In the genomic region with DNA sequence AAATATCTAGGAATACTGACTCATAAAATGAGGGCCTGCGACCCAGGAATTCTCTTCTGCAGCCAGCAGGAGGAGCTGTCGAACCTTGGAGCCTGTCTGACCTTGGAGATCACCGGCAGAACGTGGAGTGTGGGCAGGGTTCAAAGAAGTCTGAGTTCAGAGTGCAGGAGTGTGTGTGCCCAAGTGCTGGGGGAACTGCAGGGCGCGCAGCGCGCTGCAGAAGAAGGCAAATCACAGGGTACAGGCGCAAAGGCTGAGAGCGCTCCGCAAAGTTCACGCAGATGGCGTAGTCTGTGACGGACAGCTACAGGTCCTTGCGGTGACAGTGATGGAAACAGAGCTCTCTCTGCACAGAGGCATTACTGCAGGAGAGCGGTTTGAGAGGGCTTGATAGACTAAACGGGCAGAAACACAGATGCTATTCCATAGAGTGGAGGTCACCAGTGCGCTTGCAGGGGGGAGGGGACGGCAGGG, we compare ENCODE assay signal across 8 mouse cellular contexts. TPM values are rescaled to one million over a fixed set of nuclear protein-coding genes. Genes with fewer than 3 reads are reported as not detected.
DNase-seq lines count a peak whose midpoint lies in the region; ATAC-seq and TF ChIP-seq lines count a peak whose summit lies in the region.

No protein-coding gene starts in this region.

- intact Hi-C loops in gastrocnemius, adult 2 months (cut with DNase I), result loop anchor here (1.0 to 5.0 kb wide), 2 partner anchors 99 to 140 kb away; no protein-coding TSS in a partner anchor
- intact Hi-C loops in left cerebral cortex, postnatal 10 days (cut with DNase I), result loop anchor here (1.0 to 5.0 kb wide), 2 partner anchors 140 to 269 kb away; no protein-coding TSS in a partner anchor

- no peaks in the 10 kb centered on the region for H3K27me3 ChIP-seq in hindbrain, postnatal 0 days (ENCODE audit: insufficient read depth, low read length)

- peak overlapping the region; percentile 73 for H3K4me3 ChIP-seq in gastrocnemius, adult 2 months
- peak overlapping the region; percentile 38 for H3K4me3 ChIP-seq in hindbrain, postnatal 0 days (ENCODE audit: low read length)

- WGBS in hindbrain, postnatal 0 days, result 1% methylated on average over 19 of the region's 19 CpGs

- TF ChIP-seq CTCF in gastrocnemius, adult 2 months (IDR thresholded peaks at IDR 0.05), result peak; percentile 89
- TF ChIP-seq CTCF in hindbrain, postnatal 0 days (IDR thresholded peaks at IDR 0.05; ENCODE audit: low read depth), result peak; percentile 88

- peak; percentile 68 for DNase-seq in adipocyte (ENCODE audit: low spot score)
- peak; percentile 50 to 76 for DNase-seq in cerebellum, postnatal 4 days (ENCODE audit: low spot score in 2 of 2)
- peak; percentile 80 for DNase-seq in gastrocnemius, adult 2 months
- peak; percentile 78 for DNase-seq in hindbrain, postnatal 0 days (ENCODE audit: low spot score)
- DNase-seq in left cerebral cortex, postnatal 10 days (ENCODE audit: extremely low spot score in 1 of 2, low spot score in 2 of 2), result peak; percentile 48 to 73
- peak; percentile 69 to 73 for DNase-seq in right cerebral cortex, adult 2 months (ENCODE audit: low spot score in 2 of 2)
- peak; percentile 77 for DNase-seq in urinary bladder, postnatal 25 days (ENCODE audit: low spot score)

- H3K9me3 ChIP-seq in hindbrain, postnatal 0 days (ENCODE audit: low read length), result no peaks in the 10 kb centered on the region

- peak; percentile 77 for ATAC-seq in hindbrain, postnatal 0 days
- peak; percentile 91 for ATAC-seq in megakaryocyte progenitor cell, adult 5-6 weeks (replicated peaks; ENCODE audit: poor library complexity)

- peak overlapping the region; percentile 63 for H3K27ac ChIP-seq in gastrocnemius, adult 2 months
- H3K27ac ChIP-seq in hindbrain, postnatal 0 days, result no peak overlapping the region

- no peaks in the 10 kb centered on the region for H3K36me3 ChIP-seq in hindbrain, postnatal 0 days (ENCODE audit: insufficient read depth, low read length)

- H3K4me2 ChIP-seq in hindbrain, postnatal 0 days (ENCODE audit: low read depth, low read length), result peak overlapping the region; percentile 83

- H3K9ac ChIP-seq in hindbrain, postnatal 0 days (replicated peaks; ENCODE audit: low read length), result 0 out of 2 replicates have a peak overlapping the region, but pooled peaks have one; percentile 13

- H3K4me1 ChIP-seq in hindbrain, postnatal 0 days (ENCODE audit: insufficient read depth, low read length), result peaks cover 5% of the 10 kb centered on the region; the same call in 1 of the 2 replicates

RNA-seq across cellular contexts. Expression of gene Cox8b, which starts 8.4 kb away (rescaled TPM):
- 1,000 to 10,000 TPM; 2,055 to 2,295 TPM for total RNA-seq in gastrocnemius, adult 2 months (2021)
- not detected in 2 replicates for total RNA-seq in hindbrain, postnatal 0 days (2014; rRNA removed)
- not detected in 2 replicates for polyA plus RNA-seq in hindbrain, postnatal 0 days (2015; fragmentation: Nextera tagmentation; extraction: Ambion mirVana)
- not detected for total RNA-seq in left cerebral cortex, postnatal 10 days (2021)
- total RNA-seq in megakaryocyte progenitor cell, adult 5-6 weeks (2015), result not detected in 2 replicates
- not detected in 2 replicates for total RNA-seq in megakaryocyte progenitor cell, adult 5-6 weeks (2017)

RNA-seq across cellular contexts. Expression of gene Nlrp6, which starts 12.0 kb away (rescaled TPM):
- total RNA-seq in gastrocnemius, adult 2 months (2021), result not detected
- 1.1 and 1.6 TPM in 2 replicates for total RNA-seq in hindbrain, postnatal 0 days (2014; rRNA removed)
- polyA plus RNA-seq in hindbrain, postnatal 0 days (2015; fragmentation: Nextera tagmentation; extraction: Ambion mirVana), result 0.61 and 0.78 TPM in 2 replicates
- total RNA-seq in left cerebral cortex, postnatal 10 days (2021), result under 1 TPM; 0.39 to 0.67 TPM
- not detected in 2 replicates for total RNA-seq in megakaryocyte progenitor cell, adult 5-6 weeks (2015)
- not detected in 2 replicates for total RNA-seq in megakaryocyte progenitor cell, adult 5-6 weeks (2017)

RNA-seq across cellular contexts. Expression of gene Sirt3, which starts 26.6 kb away (rescaled TPM):
- total RNA-seq in gastrocnemius, adult 2 months (2021), result 10 to 100 TPM; 20.4 to 27.3 TPM
- 56.3 and 71.6 TPM in 2 replicates for total RNA-seq in hindbrain, postnatal 0 days (2014; rRNA removed)
- polyA plus RNA-seq in hindbrain, postnatal 0 days (2015; fragmentation: Nextera tagmentation; extraction: Ambion mirVana), result 74.6 and 75.6 TPM in 2 replicates
- 10 to 100 TPM; 52.5 to 53.0 TPM for total RNA-seq in left cerebral cortex, postnatal 10 days (2021)
- 22.9 and 23.0 TPM in 2 replicates for total RNA-seq in megakaryocyte progenitor cell, adult 5-6 weeks (2015)
- 30.0 and 31.9 TPM in 2 replicates for total RNA-seq in megakaryocyte progenitor cell, adult 5-6 weeks (2017)

RNA-seq across cellular contexts. Expression of gene Psmd13, which starts 26.9 kb away (rescaled TPM):
- total RNA-seq in gastrocnemius, adult 2 months (2021), result 10 to 100 TPM; 84.5 to 89.3 TPM
- 104 and 113 TPM in 2 replicates for total RNA-seq in hindbrain, postnatal 0 days (2014; rRNA removed)
- polyA plus RNA-seq in hindbrain, postnatal 0 days (2015; fragmentation: Nextera tagmentation; extraction: Ambion mirVana), result 259 and 275 TPM in 2 replicates
- 100 to 1,000 TPM; 144 to 153 TPM for total RNA-seq in left cerebral cortex, postnatal 10 days (2021)
- 85.9 and 103 TPM in 2 replicates for total RNA-seq in megakaryocyte progenitor cell, adult 5-6 weeks (2015)
- total RNA-seq in megakaryocyte progenitor cell, adult 5-6 weeks (2017), result 197 and 208 TPM in 2 replicates

RNA-seq across cellular contexts. Expression of gene Pgghg, which starts 32.5 kb away (rescaled TPM):
- total RNA-seq in gastrocnemius, adult 2 months (2021), result 1 to 10 TPM; 3.8 to 5.6 TPM
- total RNA-seq in hindbrain, postnatal 0 days (2014; rRNA removed), result 16.3 and 16.6 TPM in 2 replicates
- polyA plus RNA-seq in hindbrain, postnatal 0 days (2015; fragmentation: Nextera tagmentation; extraction: Ambion mirVana), result 6.7 and 7.5 TPM in 2 replicates
- total RNA-seq in left cerebral cortex, postnatal 10 days (2021), result 1 to 10 TPM; 2.4 to 3.9 TPM
- 5.1 and 7.3 TPM in 2 replicates for total RNA-seq in megakaryocyte progenitor cell, adult 5-6 weeks (2015)
- total RNA-seq in megakaryocyte progenitor cell, adult 5-6 weeks (2017), result 8.2 and 9.0 TPM in 2 replicates

Comparison
In these comparisons a context has a peak if more than half of its experiments do, and no peak if none do; other contexts are left out.
1. RNA of gene Cox8b, which starts 8.4 kb away (total RNA-seq): 2,055 to 2,295 TPM in gastrocnemius, adult 2 months; not detected in left cerebral cortex, postnatal 10 days, not detected in hindbrain, postnatal 0 days and not detected in megakaryocyte progenitor cell, adult 5-6 weeks; every median in the first group is over 1,000 times any median in the second.
2. Peak in every context shown above with its lines, with median percentiles within 50 percentile points of each other: DNase-seq.